Mouse (Mus musculus) large intestine, adult 2 months (tissue): ENCODE measurements around the gene Trmt2a. TPM values are rescaled to one million over a fixed set of nuclear protein-coding genes. Genes with fewer than 3 reads are reported as not detected.

Experiments
- DNase-seq: peaks from one replicate; pipeline ENCODE4 v3.0.0-alpha.2; 2012; ENCODE audit warnings: low read depth, low spot score
- WGBS: fragments of 180-500 bp; shearing (Covaris S2); methylation state at CpG from one replicate; pipeline ENCODE4 v1.1.7; 2018; 5-methylcytosine and 5-hydroxymethylcytosine counted together
- polyA plus RNA-seq: library from polyadenylated mRNA; depleted of rRNA; stranded (reverse); fragments of >200 nt; gene quantifications from 2 replicates; pipeline ENCODE4 v1.2.3, GENCODE M21; 2012; rRNA removed

Gene Trmt2a
- 60.4 and 60.7 TPM in 2 replicates for polyA plus RNA-seq

- DNase-seq = peak; percentile 95
- WGBS = under 1% methylated on average over 102 of the region's 102 CpGs
Observed at GRCm38 (mm10) chr16:18248433-18249363, at the start of gene Trmt2a, which contains the start of gene Ranbp1. TSS of gene Trmt2a (plus strand) at chr16:18248679. TSS of gene Ranbp1 (minus strand) at chr16:18248732.

GRCm38 (mm10) chr16:18200062-18200461, 48.4 kb upstream of the Trmt2a start:
- no peak for DNase-seq
- 83% methylated on average over 2 of the region's 2 CpGs for WGBS

DNA sequence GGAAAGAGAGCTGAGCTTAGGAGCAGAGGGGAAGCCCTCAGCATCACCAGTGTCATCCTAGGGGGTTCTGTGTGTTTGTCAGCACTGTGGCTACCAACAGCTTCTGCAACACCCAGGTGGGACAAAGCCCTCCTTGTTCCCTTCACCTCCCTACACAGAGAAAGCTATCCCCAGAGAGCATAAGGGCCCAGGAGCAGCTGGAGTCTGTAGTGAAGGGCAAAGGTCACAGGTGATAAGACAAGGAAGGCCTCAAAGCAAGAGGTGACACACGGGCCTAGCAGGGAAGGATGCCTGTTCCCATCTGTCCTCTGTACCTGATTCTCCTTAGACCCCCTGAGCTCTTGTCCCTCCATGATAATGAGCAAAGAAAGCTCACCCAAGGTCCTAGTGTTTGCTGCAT, 46.9 kb upstream of the Trmt2a start:
- WGBS = 22% methylated on average over 1 of the region's 1 CpGs

DNA sequence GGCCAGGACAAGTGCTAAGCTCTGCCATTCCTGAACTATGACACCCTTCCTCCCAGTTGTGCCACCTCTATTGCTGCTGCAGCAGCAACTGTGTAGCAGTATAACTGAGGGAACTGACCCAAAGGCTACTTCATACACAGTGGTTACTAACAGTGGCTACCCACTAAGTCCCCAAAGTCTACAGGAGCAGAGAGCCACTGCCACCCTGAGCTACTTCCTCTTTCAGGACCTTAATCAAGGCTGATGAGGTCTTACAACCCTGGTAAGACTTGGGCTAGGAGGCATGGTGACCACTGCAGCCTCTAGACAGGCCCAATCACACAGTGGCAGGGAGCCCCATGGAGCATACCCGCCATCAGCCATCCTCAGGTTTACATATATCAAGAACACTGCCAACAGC, 46.4 kb upstream of the Trmt2a start:
- WGBS = 96% methylated on average over 1 of the region's 1 CpGs
- DNase-seq = no peak

More for the DNA sequence above, 46.9 kb upstream of the Trmt2a start:
- DNase-seq = no peak

- DNase-seq = no peak
- 76% methylated on average over 7 of the region's 7 CpGs for WGBS
Observed at GRCm38 (mm10) chr16:18203430-18204091, 44.9 kb upstream of the Trmt2a start.

DNA sequence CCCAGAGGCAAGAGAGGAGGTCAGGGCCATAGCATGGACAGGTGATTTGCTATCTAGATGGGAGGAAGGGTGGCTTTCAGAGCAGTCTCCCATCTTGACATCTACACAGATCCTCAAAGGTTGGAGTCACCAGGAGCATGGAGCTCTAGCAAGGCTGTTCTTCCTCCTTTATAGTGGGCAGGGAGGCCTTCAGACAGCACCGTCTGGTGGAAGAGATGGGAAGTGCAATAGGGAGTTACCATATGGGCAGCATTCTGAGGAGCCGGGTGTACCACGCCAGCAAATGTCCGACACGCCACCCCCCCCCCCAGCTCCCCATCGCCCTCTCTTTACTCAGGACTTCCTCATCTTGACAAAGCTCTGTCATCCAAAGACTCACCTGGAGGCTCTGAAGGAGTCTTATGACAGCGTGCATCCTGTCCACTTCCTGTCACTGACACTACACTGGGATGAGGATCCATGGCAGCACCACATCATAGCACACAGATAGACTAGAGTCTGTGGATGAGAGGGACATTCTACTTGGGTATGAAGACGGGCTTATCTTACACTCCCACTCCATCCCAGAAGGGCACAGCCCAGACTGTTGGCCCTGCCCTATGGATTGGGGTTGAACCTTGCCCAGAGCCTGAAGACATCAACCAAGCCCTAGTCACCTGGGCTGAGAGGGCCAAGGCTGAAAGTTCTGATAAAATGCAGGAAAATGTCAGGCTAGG, 37.6 kb upstream of the Trmt2a start:
- DNase-seq = no peak
- WGBS = 16% methylated on average over 8 of the region's 8 CpGs

DNA sequence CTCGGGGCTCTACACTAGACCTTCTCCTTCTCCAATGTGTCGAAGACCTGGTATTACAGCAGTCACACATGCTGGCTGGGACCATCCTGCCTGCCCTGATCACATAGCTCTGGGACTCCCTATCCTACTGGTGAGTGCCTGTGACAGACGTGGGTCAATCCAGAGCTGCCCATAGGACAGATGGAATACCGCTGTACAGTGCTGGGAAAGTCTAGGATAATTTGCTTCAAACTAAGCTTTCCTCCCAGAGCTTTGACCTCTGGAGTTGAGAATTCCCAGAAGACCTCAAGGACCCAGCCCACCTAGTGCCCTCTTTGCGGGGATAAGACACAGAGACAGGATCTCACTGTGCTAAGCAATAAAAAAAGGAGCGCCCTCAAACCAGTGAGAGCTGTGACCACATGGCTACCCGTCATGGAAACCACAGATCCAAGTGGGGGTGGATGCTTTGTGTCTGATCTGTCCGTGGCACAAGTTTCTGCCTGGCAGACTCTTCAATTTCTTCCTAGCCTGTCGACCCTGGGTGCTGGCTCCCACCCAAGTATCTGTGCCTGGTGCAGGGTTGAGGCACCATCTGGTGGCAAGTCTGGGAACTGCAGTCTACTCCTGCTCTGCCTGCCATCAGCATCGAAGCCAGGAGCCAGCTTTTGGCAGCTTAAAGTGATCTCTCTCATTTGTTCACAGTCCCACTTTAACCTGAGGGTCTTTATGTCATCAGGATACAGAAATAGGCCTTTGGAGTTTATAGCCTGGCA, 36.9 kb upstream of the Trmt2a start:
- 32% methylated on average over 10 of the region's 10 CpGs for WGBS
- no peak for DNase-seq

DNA sequence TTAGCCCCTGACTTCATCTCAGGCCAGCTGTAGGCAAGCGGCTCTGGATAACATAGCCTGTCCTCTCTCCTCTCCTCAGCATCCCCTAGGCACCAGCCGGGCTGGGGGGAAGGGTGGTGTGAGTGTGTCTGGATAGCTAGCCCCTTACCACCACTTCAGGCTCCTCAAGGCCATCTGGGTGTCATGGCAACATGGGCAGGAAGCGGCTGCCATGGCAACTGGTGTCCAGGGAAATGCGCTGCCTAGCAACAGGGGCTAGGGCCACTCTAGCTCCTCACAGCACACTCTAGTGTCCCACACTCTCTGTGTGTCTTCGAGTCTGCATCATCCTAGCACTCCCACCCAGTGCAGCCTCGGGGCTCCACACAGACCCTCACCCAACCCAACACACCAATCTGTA, 34.8 kb upstream of the Trmt2a start:
- 53% methylated on average over 6 of the region's 6 CpGs for WGBS
- DNase-seq = no peak

DNA sequence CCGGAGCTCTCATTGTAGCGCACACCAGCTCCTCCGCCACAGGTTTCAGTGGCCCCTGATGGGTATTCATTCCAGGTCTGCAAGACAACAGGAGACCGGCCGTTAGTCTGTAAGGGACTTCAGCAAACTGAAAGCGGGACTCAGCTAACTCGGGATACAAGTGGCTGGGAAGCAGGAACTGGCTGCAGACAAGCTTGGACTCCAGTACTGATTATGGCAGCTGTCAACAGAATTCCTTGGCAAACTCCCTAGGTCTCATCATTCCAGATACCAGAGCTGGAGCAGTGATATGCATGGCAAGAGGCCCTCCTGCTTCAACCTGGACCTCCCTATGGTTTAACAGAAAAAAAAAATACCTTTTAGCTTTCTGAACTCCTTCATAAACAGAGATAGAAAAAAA, 33.6 kb upstream of the Trmt2a start:
- WGBS = 72% methylated on average over 7 of the region's 7 CpGs
- DNase-seq = no peak

- 94% methylated on average over 4 of the region's 4 CpGs for WGBS
- no peak for DNase-seq
Observed at GRCm38 (mm10) chr16:18217579-18217978, 30.9 kb upstream of the Trmt2a start, which contains the start of gene Ccdc188. TSS of gene Ccdc188 (plus strand) at chr16:18217879.

- 64% methylated on average over 9 of the region's 9 CpGs for WGBS
- DNase-seq = no peak
Observed at GRCm38 (mm10) chr16:18218580-18218996, 29.9 kb upstream of the Trmt2a start.

GRCm38 (mm10) chr16:18220001-18220400, 28.5 kb upstream of the Trmt2a start:
- no peak for DNase-seq
- WGBS = 33% methylated on average over 8 of the region's 8 CpGs

DNA sequence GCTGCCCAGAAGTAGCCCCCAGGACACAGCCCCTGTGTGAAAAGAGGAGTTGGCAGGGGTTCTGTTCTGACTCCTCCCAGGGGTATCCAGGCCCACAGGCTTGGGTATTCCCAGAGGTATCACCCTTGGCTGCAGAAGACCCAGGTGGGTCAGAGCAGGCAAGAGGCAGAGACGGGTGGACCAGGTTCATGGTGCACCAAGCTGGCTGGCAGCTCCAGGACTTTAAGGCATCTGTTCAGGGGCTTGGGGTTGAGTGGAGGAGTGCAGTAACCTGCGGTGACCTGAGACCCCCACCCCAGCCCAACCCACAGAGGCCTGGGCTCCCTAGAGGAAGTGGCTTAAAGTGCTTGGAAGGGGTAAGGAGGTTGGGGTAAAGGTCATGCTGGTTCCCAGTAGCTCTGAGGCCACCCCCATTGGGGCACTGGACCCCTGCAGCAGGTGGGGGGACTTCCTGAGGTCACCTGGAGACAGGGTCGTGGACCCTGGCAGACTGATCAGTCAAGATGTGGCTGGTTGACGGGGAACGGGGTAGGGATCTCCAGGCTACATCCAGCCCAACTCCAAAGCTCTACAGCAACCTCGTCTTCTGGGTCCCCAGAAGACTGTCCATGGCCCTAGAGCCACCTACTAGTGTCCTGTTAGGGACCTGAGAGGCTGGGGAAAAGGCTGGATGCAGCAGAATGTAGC, 27.5 kb upstream of the Trmt2a start:
- DNase-seq = no peak
- WGBS = 89% methylated on average over 6 of the region's 6 CpGs

- no peak for DNase-seq
- 70% methylated on average over 11 of the region's 11 CpGs for WGBS
Observed at GRCm38 (mm10) chr16:18221543-18221898, 27.0 kb upstream of the Trmt2a start.

DNA sequence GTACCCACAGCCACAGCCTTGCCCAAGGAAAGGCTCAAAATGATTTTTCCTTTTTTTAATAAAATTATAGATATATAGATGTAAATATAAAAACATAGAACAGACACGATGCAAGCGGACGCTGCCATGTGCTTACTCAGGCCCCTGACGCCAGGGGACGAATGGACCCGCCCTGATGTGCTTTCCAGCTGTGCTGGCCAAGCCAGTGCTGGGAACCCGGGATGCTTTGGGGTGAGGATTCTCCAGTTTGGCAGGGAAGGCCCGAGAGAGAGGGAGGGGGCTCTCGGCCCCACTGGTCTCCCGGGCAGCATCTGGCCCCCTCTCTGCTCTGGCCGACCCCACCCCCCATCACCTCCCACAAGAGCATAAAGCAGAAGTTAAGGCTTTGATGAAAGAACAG, 26.3 kb upstream of the Trmt2a start:
- DNase-seq = no peak
- WGBS = 81% methylated on average over 11 of the region's 11 CpGs

DNA sequence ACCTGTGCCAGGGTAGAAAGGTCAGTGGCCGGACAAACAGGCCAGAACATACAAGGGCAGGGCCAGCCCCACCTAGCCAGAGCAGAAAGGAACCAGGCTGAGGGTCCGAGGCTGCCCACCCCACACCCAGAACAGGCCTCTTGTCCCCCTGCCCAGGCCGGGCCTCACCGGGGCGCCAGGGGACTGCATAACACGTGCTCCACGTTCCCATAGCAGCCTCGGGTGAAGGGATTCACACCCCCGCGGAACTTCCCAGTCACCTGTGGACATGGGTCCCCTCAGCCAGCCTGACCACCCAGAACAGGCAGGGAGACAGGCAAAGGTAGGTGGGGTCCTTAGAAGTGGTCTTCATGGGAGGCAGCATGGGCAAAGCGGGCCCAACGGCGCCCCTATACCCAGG, 21.3 kb upstream of the Trmt2a start:
- WGBS = 91% methylated on average over 13 of the region's 13 CpGs
- no peak for DNase-seq

DNA sequence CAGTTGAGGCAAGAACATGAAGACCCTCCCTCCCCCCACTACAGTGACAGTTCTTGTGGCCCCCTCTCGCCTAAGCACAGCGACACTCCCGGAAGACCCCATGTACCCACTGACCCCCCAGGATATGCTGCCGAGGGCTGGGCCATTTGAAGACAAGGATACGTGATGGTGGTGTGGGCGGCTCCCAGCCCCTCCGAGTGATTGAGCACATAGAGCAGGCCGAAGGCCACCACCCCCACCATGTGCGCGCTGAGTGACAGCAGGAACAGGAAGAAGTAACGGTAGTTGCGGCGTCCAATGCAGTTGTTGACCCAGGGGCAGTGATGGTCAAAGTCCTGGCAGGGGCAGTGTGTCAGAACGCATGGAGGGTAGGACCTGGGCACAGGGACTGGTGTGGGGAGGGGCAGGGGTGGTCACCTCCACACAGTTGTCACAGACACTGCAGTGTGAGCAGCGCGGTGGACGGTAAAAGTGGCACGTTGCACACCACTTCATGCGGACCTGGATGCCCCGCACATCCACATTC, 20.5 kb upstream of the Trmt2a start:
- DNase-seq = no peak
- WGBS = 95% methylated on average over 20 of the region's 20 CpGs

DNA sequence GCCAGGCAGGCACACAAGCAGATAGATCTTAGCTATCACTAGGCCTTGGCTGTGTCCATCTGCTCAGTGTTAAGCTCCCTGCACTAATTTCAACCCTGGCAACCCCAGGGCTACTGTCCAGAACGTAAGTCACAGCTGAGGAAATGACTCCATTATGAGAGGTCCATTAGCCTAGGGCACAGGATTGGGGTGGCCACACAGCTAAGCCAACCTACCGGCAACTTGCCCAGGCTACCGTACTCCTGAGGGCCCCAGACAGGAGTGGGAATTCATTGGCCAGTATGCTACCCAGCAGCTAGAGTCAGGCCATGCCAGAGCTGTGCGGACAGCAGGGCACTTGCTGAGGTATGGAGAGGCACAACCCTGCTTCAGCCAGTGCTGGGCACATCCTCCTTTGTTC, 19.6 kb upstream of the Trmt2a start:
- DNase-seq = no peak
- 88% methylated on average over 4 of the region's 4 CpGs for WGBS

GRCm38 (mm10) chr16:18229622-18230021, 18.9 kb upstream of the Trmt2a start:
- no peak for DNase-seq
- WGBS = 48% methylated on average over 11 of the region's 11 CpGs
